Mouse (Mus musculus) telencephalon, adult 2 months (tissue): ENCODE results near the gene Pde7b.

Experiments used
- DNase-seq: peaks from one replicate; pipeline ENCODE4 v3.0.0-alpha.2; 2011; ENCODE audit warnings: low read depth, low spot score

Pde7b gene

GRCm38 (mm10) chr10:20493826-20494455 lies 230.9 kb downstream of the Pde7b start:
- no peak for DNase-seq

- DNase-seq = no peak
These were observed 232.5 kb downstream of the Pde7b start for GRCm38 (mm10) chr10:20492216-20492964.

GRCm38 (mm10) chr10:20490775-20491174 lies 234.1 kb downstream of the Pde7b start:
- no peak for DNase-seq

GRCm38 (mm10) chr10:20490281-20490680 lies 234.6 kb downstream of the Pde7b start:
- no peak for DNase-seq

GRCm38 (mm10) chr10:20486461-20487253 lies 238.2 kb downstream of the Pde7b start:
- no peak for DNase-seq

- no peak for DNase-seq
These were observed 239.1 kb downstream of the Pde7b start for GRCm38 (mm10) chr10:20485816-20486215.

- no peak for DNase-seq
These were observed 245.4 kb downstream of the Pde7b start for GRCm38 (mm10) chr10:20479481-20479880.

- DNase-seq = no peak
These were observed 246.4 kb downstream of the Pde7b start for GRCm38 (mm10) chr10:20478456-20478855.

- peak; percentile 73 for DNase-seq
These were observed 250.0 kb downstream of the Pde7b start for GRCm38 (mm10) chr10:20474831-20475230.

- no peak for DNase-seq
These were observed 250.8 kb downstream of the Pde7b start for GRCm38 (mm10) chr10:20474036-20474435.

- no peak for DNase-seq
These were observed 251.4 kb downstream of the Pde7b start for GRCm38 (mm10) chr10:20473505-20473904.

GRCm38 (mm10) chr10:20472007-20472406 lies 252.9 kb downstream of the Pde7b start:
- DNase-seq = no peak

- DNase-seq = no peak
These were observed 260.2 kb downstream of the Pde7b start for GRCm38 (mm10) chr10:20464631-20465030.

GRCm38 (mm10) chr10:20463941-20464340 lies 260.9 kb downstream of the Pde7b start:
- DNase-seq = no peak

- DNase-seq = no peak
These were observed 262.3 kb downstream of the Pde7b start for GRCm38 (mm10) chr10:20462596-20462995.

GRCm38 (mm10) chr10:20459657-20460350 lies 265.1 kb downstream of the Pde7b start:
- DNase-seq = no peak

GRCm38 (mm10) chr10:20459160-20459559 lies 265.7 kb downstream of the Pde7b start:
- DNase-seq = no peak

GRCm38 (mm10) chr10:20454387-20455065 lies 270.4 kb downstream of the Pde7b start:
- no peak for DNase-seq

GRCm38 (mm10) chr10:20437428-20437827 lies 287.4 kb downstream of the Pde7b start:
- DNase-seq = no peak

- DNase-seq = no peak
These were observed 287.9 kb downstream of the Pde7b start for GRCm38 (mm10) chr10:20437021-20437420.

GRCm38 (mm10) chr10:20435913-20436312 lies 289.0 kb downstream of the Pde7b start:
- no peak for DNase-seq
